Mouse (Mus musculus) heart, adult 2 months (tissue): ENCODE measurements around the gene Slc2a12.

ENCODE experiments used
- CTCF ChIP-seq: fragments of 200-600 bp; IDR thresholded peaks from 2 replicates; pipeline ENCODE4 v1.8.1; 2022; ENCODE audit warnings: antibody characterized with exemption, mild to moderate bottlenecking, moderate library complexity
- EP300 ChIP-seq: fragments of 200-500 bp; IDR thresholded peaks from 2 replicates; pipeline ENCODE4 v1.6.1; 2011; ENCODE audit warnings: low read depth, low read length, control low read depth; ENCODE audit not compliant: insufficient read depth
- POLR2A ChIP-seq: fragments of 200-500 bp; IDR thresholded peaks from 2 replicates; pipeline ENCODE4 v1.6.1; 2011; ENCODE audit warnings: mild to moderate bottlenecking, low read depth, low read length, control low read depth; ENCODE audit not compliant: insufficient read depth

- TF ChIP-seq POLR2A (no peak), EP300 (no peak), CTCF (no peak)
Observed at GRCm38 (mm10) chr10:22601046-22601445, 43.8 kb upstream of the Slc2a12 start.
